Mouse (Mus musculus) ZHBTc4 (cell line): Measurements from ENCODE around the gene Vmn1r41.

Source experiments
- DNase-seq: peaks from one replicate; pipeline ENCODE4 v3.0.0-alpha.2; 2011; ENCODE audit warnings: low read depth, low spot score

Gene Vmn1r41

DNA sequence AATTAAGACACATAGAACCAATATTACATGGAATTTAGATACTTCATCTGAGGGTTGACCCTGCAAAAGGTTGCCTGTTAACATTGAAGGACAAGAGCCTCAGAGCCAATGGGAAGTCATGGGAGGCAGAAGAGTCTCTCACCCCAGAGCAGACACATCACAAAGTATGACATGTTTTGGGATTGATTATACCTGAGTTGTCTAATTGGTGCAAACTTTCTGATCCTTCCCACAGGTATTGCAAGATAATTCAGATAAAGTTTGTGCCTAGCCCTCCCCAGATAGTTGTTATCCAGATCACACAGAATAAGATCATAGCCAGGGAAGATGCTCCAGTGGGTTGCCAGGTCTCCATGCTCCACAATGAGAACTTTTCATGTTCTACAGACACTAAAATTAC lies at the start of gene Vmn1r41:
Vmn1r41 (plus strand) TSS at position 301 of the 400 bp plus-strand sequence.
- DNase-seq, result no peak

DNA sequence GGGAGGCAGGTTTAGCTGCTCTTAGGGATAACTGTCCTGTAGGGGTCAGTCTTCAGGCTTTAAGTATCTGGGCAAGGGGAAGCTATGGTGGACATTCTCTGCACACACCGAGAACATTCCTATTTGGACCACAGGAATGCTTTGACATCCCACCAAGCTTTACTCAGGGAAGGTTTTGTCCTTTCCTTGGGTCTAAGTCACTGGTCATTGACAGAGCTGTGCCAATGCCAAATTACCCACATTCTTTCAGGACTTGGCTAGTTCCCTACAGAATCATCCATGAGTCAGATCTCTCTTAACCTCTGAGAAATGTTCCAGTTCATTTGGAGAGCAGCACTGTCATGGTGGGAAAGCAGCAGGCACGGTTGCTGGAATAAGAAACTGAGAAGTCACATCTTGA lies 33.9 kb upstream of the Vmn1r41 start:
- peak; percentile 4 for DNase-seq

DNA sequence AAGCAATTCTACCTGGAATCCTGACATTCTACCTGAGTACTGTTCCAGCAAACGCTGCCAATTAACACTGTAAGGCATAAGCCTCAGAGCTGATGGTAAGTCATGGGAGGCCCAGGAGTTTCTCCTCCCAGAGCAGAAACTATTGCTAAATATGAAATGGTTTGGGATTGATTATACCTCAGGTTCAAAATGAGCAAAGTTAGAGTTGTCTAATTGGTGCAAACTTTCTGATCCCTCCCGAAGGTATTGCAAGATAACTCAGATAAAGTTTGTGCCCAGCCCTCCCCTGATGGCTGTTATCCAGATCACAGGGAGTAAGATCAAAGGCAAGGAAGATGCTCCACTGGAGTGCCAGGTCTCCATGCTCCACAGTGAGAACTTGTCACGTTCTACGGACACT lies 33.3 kb upstream of the Vmn1r41 start, which contains the start of gene Vmn1r40:
Vmn1r40 (plus strand) TSS at position 301 of the 400 bp plus-strand sequence.
- DNase-seq, result no peak

DNA sequence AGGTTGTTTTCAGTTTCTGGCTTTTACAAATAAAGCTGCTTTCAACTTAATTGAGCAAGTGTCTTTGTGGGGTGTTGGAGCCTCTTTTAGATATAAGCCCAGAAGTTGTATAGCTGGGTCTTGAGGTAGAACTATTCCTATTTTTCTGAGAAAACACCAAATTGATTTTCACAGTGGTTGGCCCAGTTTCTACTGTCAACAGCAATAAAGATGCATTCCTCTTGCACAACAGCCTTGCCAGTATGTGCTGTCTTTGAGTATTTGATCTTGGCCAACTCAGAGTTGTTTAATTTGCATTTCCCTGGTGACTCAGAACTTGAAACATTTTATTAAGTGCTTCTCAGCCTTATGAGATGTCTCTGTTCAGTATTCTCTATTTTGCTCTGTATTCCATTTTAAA lies 22.5 kb upstream of the Vmn1r41 start:
- no peak for DNase-seq

DNA sequence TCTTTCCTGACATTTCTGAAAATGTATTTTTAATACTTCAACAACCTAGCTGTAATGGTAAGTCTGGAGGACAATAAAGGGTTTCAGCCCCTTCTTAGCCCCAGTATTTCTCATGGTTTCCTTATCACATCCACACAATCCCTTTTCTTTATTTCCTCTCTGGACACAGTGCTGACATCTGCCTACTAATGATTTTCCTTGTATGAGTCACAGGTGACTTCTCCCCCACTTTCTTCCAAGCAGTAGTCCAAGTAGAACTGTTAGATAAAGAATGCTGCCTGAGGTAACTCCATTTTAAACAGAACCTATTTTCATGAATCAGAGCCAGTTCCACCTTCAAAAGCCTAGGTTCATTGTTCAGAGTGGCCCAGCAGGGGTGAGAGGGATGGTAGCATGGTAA lies 2.2 kb downstream of the Vmn1r41 start:
- DNase-seq, result no peak

DNA sequence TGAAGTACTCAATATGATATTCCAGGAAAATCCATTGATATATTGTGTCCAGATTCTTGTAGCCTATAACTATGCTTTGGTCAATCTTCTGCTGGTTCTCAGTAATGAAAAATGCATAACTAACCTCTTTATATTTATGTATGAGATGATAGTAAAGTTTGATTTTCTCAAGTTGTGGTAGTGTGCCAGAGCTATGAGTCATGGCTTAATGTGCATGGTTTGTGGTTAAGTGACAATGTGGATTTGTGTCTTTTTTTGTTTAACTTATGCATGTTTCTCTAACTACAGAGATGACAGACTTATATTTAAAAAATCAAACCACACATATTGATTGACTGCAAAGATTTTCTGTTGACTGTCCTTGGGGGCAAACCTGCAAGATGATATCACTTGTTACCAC lies 49.7 kb downstream of the Vmn1r41 start:
- no peak for DNase-seq
